Mouse (Mus musculus) kidney, adult 2 months (tissue): ENCODE data around the gene Magi2.

Experiments
- CTCF ChIP-seq: fragments of 200-500 bp; conservative IDR thresholded peaks from 2 replicates; pipeline ENCODE4 v1.5.1; 2011; ENCODE audit warnings: low read depth, mild to moderate bottlenecking, control low read depth, low read length, moderate library complexity, mixed read lengths; ENCODE audit not compliant: insufficient read depth, insufficient read length
- POLR2A ChIP-seq: fragments of 200-500 bp; IDR thresholded peaks from one replicate; pipeline ENCODE4 v1.6.1; 2011; ENCODE audit warnings: low read depth, low read length, control low read depth

DNA sequence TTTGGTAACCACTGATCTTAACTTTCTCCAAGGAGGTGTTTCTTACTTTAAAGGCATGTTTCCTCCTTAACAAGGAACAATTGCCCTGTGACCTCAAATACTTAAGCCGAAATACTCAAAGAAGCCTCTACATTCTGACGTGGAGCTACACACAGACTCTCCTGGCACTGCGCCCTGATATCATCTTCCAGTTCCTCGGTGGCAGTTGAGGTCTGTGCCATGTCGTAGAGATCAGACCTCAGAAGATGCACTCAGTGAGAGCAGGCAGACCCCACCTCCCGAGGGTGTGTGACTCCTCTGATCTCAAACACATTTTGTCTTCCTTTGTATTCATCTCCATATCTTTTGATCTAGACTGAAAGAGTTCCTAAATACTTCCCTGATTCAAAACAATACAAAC lies 1073.0 kb downstream of the Magi2 start:
- no peak for TF ChIP-seq POLR2A
- TF ChIP-seq CTCF, result no peak
